Mouse (Mus musculus) heart, adult 2 months (tissue): ENCODE data around the gene Psma1. TPM values are rescaled to one million over a fixed set of nuclear protein-coding genes. Genes with fewer than 3 reads are reported as not detected.
A peak's percentile ranks its signal among the peaks of the same experiment; 100 is the strongest.

Source experiments
- DNase-seq, 2 experiments: peaks; one replicate each; pipeline ENCODE4 v3.0.0; 2021
- H3K27ac ChIP-seq: fragments of 200-600 bp; 2 replicates; pipeline ENCODE4 v1.8.1; 2022
- H3K27me3 ChIP-seq: fragments of 200-500 bp; 2 replicates; pipeline ENCODE4 v1.6.1; 2012; ENCODE audit warnings: mild to moderate bottlenecking, low read length, inconsistent platforms, mixed read lengths; ENCODE audit not compliant: control insufficient read depth, insufficient read depth
- H3K36me3 ChIP-seq: fragments of 200-500 bp; 2 replicates; pipeline ENCODE4 v1.6.1; 2012; ENCODE audit warnings: low read length, inconsistent platforms; ENCODE audit not compliant: control insufficient read depth, insufficient read depth
- H3K4me1 ChIP-seq: fragments of 200-500 bp; 2 replicates; pipeline ENCODE4 v1.6.1; 2011; ENCODE audit warnings: low read length; ENCODE audit not compliant: control insufficient read depth, insufficient read depth
- H3K4me3 ChIP-seq: fragments of 200-600 bp; 2 replicates; pipeline ENCODE4 v1.8.1; 2022
- H3K79me2 ChIP-seq: fragments of 200-500 bp; replicated peaks from 2 replicates; pipeline ENCODE4 v1.6.1; 2012; ENCODE audit warnings: mild to moderate bottlenecking, inconsistent platforms, low read length, moderate library complexity, mixed read lengths; ENCODE audit not compliant: control insufficient read depth, insufficient read depth
- H3K9ac ChIP-seq: fragments of 200-500 bp; 2 replicates; pipeline ENCODE4 v1.6.1; 2012; ENCODE audit warnings: low read depth, mild to moderate bottlenecking, control low read depth, inconsistent platforms, low read length, mixed read lengths
- CTCF ChIP-seq: fragments of 200-600 bp; IDR thresholded peaks from 2 replicates; pipeline ENCODE4 v1.8.1; 2022; ENCODE audit warnings: antibody characterized with exemption, mild to moderate bottlenecking, moderate library complexity
- EP300 ChIP-seq: fragments of 200-500 bp; IDR thresholded peaks from 2 replicates; pipeline ENCODE4 v1.6.1; 2011; ENCODE audit warnings: low read depth, low read length, control low read depth; ENCODE audit not compliant: insufficient read depth
- POLR2A ChIP-seq: fragments of 200-500 bp; IDR thresholded peaks from 2 replicates; pipeline ENCODE4 v1.6.1; 2011; ENCODE audit warnings: mild to moderate bottlenecking, low read depth, low read length, control low read depth; ENCODE audit not compliant: insufficient read depth
- WGBS: fragments of 180-500 bp; shearing (Covaris S2); methylation state at CpG from one replicate; pipeline ENCODE4 v1.1.7; 2018; 5-methylcytosine and 5-hydroxymethylcytosine counted together
- intact Hi-C: fragments of 180-260 bp; cut with DNase I; formaldehyde crosslinking; loops from one replicate; pipeline ENCODE4 v1.15.1; 2025
- long read RNA-seq: library from polyadenylated mRNA; stranded (forward); transcript quantifications from one replicate; pipeline ENCODE4 v2.0.0, GENCODE M21; 2021
- polyA plus RNA-seq: library from polyadenylated mRNA; depleted of rRNA; stranded (reverse); fragments of >200 nt; gene quantifications from 2 replicates; pipeline ENCODE4 v1.2.3, GENCODE M21; 2012; rRNA removed
- total RNA-seq, 2 experiments: library from RNA; stranded (reverse); gene quantifications; 2 replicates each; pipeline ENCODE4 v1.2.3; 2021

Psma1 gene
- 100 to 1,000 TPM; 132 to 142 TPM for total RNA-seq
- 116 and 221 TPM in 2 replicates for polyA plus RNA-seq
- long read RNA-seq, transcript Psma1-201 (10 exons, 1,201 nt), result major isoform, 74 of 87 reads
- long read RNA-seq, partial matches to known transcripts, result 0 of 87 reads
- long read RNA-seq, other reads (novel, unspliced or antisense), result 11 of 87 reads

GRCm38 (mm10) chr7:114276005-114276752 is at the start of gene Psma1:
Psma1 (minus strand) TSS chr7:114276118.
- intact Hi-C loops, result loop anchor here (1.0 to 5.0 kb wide), 4 partner anchors 17 to 359 kb away; partner anchors contain the start of genes Copb1 and Pde3b

GRCm38 (mm10) chr7:114323527-114323926 is 47.6 kb upstream of the Psma1 start:
- WGBS, result 83% methylated on average over 1 of the region's 1 CpGs
- intact Hi-C loops, result no loop called here
- H3K4me1 ChIP-seq, result peaks cover 3% of the 10 kb centered on the region

More at GRCm38 (mm10) chr7:114276005-114276752, at the start of gene Psma1:
- Histone ChIP-seq H3K4me3 (peak within 1 kb of the TSS; percentile 78), H3K36me3 (peaks cover 12% of the 10 kb centered on the region), H3K27ac (peak within 1 kb of the TSS; percentile 80), H3K9ac (peak within 1 kb of the TSS; percentile 87), H3K27me3 (no peaks in the 10 kb centered on the region), H3K79me2 (peaks cover 1% of the 10 kb centered on the region; the same call in 1 of the 2 replicates), H3K4me1 (peaks cover 1% of the 10 kb centered on the region; the same call in 1 of the 2 replicates)
- TF ChIP-seq EP300, result peak; percentile 74; the same call in 1 of the 2 replicates
- TF ChIP-seq POLR2A, result peak; percentile 94
- TF ChIP-seq CTCF, result peak; percentile 71
- peak; percentile 97 to 98 for DNase-seq
- WGBS, result 1% methylated on average over 39 of the region's 39 CpGs

DNA sequence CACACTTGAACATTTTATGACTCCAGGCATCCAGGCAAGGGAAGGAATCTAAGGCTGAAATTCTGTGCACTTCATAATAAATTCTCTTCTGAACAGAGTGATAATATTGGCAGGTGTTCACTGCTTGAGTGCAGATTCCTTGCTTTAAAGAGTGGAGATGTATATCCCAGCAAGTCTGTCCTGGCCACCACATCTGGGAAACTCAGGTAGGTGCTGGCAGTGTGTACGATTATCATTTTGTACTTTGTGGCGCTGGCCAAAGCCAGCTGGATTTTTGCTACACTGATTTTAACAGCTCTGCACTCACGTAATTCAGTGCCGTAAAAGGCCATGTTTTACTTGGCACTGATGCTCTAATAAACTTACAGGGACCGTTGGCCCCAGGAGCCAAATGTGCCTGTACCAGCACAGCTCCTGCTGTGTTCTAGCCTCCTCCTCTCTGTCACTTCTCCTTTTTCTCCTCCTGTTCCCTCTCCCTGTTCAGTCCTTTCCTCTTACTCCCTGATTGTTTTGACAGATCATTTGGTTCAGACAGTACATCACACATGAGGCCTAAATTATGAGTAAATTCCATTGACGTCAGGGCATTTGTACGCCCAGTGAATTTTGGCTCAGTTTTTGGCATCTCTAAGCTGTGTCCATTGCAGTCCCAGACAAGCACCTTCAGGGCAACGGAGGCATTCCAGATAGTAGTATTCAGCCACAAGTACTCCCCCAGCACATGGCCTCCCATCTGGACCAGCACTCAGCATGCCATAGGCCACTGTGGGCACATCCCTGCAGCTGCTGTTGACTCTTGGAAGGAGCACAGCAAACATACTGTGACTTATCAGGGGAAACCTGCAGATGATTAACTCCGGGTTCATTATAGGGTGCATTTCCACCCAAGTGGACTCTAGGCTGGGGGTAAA is 46.9 kb upstream of the Psma1 start:
- peaks cover 3% of the 10 kb centered on the region for H3K4me1 ChIP-seq
- peak overlapping the region; percentile 10 for H3K27ac ChIP-seq
- no peaks in the 10 kb centered on the region for H3K79me2 ChIP-seq
- H3K27me3 ChIP-seq, result no peaks in the 10 kb centered on the region
- DNase-seq, result peak in 1 of 2 experiments; percentile 36
- intact Hi-C loops, result no loop called here
- no peaks in the 10 kb centered on the region for H3K36me3 ChIP-seq
- TF ChIP-seq POLR2A, result no peak
- TF ChIP-seq EP300, result no peak
- no peak for TF ChIP-seq CTCF
- H3K9ac ChIP-seq, result no peak overlapping the region
- WGBS, result 59% methylated on average over 9 of the region's 9 CpGs
- H3K4me3 ChIP-seq, result no peak overlapping the region

More at GRCm38 (mm10) chr7:114323527-114323926, 47.6 kb upstream of the Psma1 start:
- no peaks in the 10 kb centered on the region for H3K36me3 ChIP-seq
- H3K9ac ChIP-seq, result no peak overlapping the region
- DNase-seq, result no peak
- no peaks in the 10 kb centered on the region for H3K79me2 ChIP-seq
- no peak overlapping the region for H3K4me3 ChIP-seq
- no peaks in the 10 kb centered on the region for H3K27me3 ChIP-seq
- H3K27ac ChIP-seq, result no peak overlapping the region
- no peak for TF ChIP-seq CTCF
- no peak for TF ChIP-seq EP300
- TF ChIP-seq POLR2A, result no peak

DNA sequence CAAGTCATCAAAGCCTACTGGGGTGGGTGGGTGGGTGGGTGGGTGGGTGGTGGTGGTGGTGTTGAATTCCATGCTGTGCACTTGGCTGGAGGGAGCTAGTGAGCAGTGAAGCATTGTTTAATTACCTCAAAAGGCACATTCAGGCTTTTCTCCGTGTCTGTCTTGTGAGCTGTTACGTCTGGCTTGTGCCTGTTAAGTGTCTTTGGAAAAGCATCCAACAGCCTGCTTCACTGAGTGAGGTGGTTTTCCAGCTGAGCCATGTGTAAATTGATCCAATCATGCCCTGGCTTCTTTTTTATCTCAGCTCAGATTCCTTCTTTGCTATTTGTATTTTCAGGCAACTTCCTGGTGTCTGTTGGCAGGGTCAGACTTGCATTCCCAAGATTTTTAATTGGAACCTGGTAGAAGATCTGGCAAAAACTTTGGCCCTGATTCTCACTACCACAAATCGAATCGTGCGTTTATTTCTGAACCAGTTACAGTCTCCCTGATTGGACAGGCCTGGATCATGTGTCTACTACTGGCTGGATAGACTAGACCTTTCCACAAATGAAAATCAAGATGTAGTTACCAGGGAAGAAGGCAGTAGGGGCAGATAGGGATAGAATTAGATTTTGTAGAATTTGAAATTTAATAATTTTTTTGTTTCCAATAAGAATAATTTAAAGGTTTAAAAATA is 45.9 kb upstream of the Psma1 start:
- intact Hi-C loops, result no loop called here
- Histone ChIP-seq H3K36me3 (0 out of 2 replicates have a peak, but pooled peaks cover under 1% of the 10 kb centered on the region), H3K4me3 (no peak overlapping the region), H3K4me1 (peaks cover 8% of the 10 kb centered on the region), H3K79me2 (no peaks in the 10 kb centered on the region), H3K9ac (no peak overlapping the region), H3K27me3 (no peaks in the 10 kb centered on the region), H3K27ac (no peak overlapping the region; the same call in 1 of the 2 replicates)
- 54% methylated on average over 5 of the region's 5 CpGs for WGBS
- no peak for DNase-seq
- no peak for TF ChIP-seq CTCF
- TF ChIP-seq POLR2A, result no peak
- TF ChIP-seq EP300, result no peak

GRCm38 (mm10) chr7:114317896-114318295 is 42.0 kb upstream of the Psma1 start:
- Histone ChIP-seq H3K4me3 (no peak overlapping the region), H3K79me2 (no peaks in the 10 kb centered on the region), H3K27me3 (no peaks in the 10 kb centered on the region), H3K9ac (no peak overlapping the region), H3K36me3 (0 out of 2 replicates have a peak, but pooled peaks cover 4% of the 10 kb centered on the region), H3K4me1 (peaks cover 8% of the 10 kb centered on the region), H3K27ac (peak overlapping the region; percentile 76)
- intact Hi-C loops, result loop anchor here (5.0 kb wide), 1 partner anchor 36 kb away; no protein-coding TSS in a partner anchor
- DNase-seq, result no peak
- WGBS, result 81% methylated on average over 4 of the region's 4 CpGs
- TF ChIP-seq POLR2A, result no peak
- TF ChIP-seq EP300, result no peak
- TF ChIP-seq CTCF, result no peak
